Mouse (Mus musculus): Measurements from ENCODE around the gene Tmbim4. TPM values are rescaled to one million over a fixed set of nuclear protein-coding genes. Genes with fewer than 3 reads are reported as not detected.

Gene Tmbim4
- polyA plus RNA-seq, 1 experiment from 2014 or later, result 127 TPM

DNA sequence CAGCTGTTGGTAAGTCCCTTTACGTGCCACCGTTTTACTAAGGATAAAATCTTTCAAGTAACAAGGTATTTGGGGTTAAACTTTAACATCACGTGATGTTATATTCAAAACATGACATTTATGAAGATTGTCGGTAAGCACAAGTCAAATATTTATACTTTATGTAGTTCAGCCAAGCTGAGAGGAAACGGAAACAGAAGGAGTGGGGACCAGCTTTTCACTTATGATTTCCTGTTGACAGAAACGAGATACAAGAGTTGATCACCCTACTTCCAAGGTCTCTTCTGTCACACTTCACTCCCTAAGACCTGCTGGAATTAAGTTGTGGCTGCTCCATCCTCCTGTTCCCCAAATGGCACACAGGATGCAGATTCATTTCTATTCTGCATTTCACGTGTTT is 19.4 kb downstream of the Tmbim4 start:
- ATAC-seq (ENCODE audit: low FRiP score, low TSS enrichment), result no peak
- WGBS, result 83% methylated on average over 7 of the region's 7 CpGs
- no peaks in the 10 kb centered on the region for H3K27me3 ChIP-seq (ENCODE audit: control insufficient read depth, insufficient read depth, low read length)
- H3K4me2 ChIP-seq (replicated peaks; ENCODE audit: low read depth, low read length), result no peak overlapping the region
- H3K36me3 ChIP-seq (ENCODE audit: control insufficient read depth, insufficient read depth, low read length), result peaks cover 23% of the 10 kb centered on the region
- no peaks in the 10 kb centered on the region for H3K9me3 ChIP-seq (ENCODE audit: control insufficient read depth, low read length)
- H3K27ac ChIP-seq (ENCODE audit: low read depth, low read length), result no peak overlapping the region
- H3K4me1 ChIP-seq (ENCODE audit: control insufficient read depth, insufficient read depth, low read length), result no peaks in the 10 kb centered on the region
- no peak overlapping the region for H3K4me3 ChIP-seq (ENCODE audit: low read length)
- no peak overlapping the region for H3K9ac ChIP-seq (ENCODE audit: low read depth, low read length)

DNA sequence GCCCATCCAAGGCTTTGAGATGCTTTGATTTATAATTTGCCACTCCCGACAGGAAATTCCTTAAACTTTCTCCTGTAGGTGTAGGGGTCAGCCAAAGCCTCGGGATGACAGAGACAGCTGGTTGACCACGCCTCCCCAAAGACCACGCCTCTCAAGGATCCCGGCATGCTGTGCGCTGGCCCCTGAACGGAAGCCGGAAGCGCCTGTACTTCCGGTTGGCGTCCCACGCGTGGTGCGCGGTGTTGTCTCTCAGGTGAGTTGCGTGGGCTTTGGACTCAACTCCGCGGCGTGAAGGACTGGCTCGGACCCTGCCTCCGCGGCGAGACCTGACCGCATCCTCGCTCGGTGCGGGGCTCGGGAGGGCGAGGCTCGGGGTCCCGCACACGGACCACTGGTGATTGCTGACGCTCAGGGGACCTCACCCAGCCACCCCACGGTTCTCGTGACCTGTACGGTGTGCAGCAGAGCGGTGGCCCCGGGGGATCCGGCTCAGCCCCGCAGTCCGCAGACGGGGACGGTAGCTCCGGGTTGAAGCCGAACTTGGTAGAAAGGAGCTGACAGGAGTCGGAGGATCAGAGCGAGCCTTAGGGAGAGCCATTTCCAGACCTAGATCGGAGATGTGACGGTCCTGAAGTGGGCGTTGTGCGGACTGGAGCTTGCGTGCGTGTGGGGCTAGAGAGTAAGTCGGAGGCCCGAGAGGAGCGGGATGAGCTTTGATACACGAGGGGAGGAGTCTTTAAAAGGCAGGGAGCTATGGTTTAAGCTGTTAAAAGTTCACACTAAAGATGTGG is 25.7 kb downstream of the Tmbim4 start, which contains the start of gene Llph:
Gene Llph, plus strand, starts transcription at position 200 of the 791 bp plus-strand sequence.
- peak within 1 kb of the TSS; percentile 43; the same call in 1 of the 2 replicates for H3K27ac ChIP-seq (ENCODE audit: low read depth, low read length)
- no peaks in the 10 kb centered on the region for H3K27me3 ChIP-seq (ENCODE audit: control insufficient read depth, insufficient read depth, low read length)
- WGBS, result under 1% methylated on average over 57 of the region's 57 CpGs
- H3K4me1 ChIP-seq (ENCODE audit: control insufficient read depth, insufficient read depth, low read length), result peaks cover 5% of the 10 kb centered on the region
- peaks cover 31% of the 10 kb centered on the region for H3K36me3 ChIP-seq (ENCODE audit: control insufficient read depth, insufficient read depth, low read length)
- H3K4me3 ChIP-seq (ENCODE audit: low read length), result peak within 1 kb of the TSS; percentile 99
- peak within 1 kb of the TSS; percentile 92 for H3K9ac ChIP-seq (ENCODE audit: low read depth, low read length)
- no peaks in the 10 kb centered on the region for H3K9me3 ChIP-seq (ENCODE audit: control insufficient read depth, low read length)
- peak within 1 kb of the TSS; percentile 48 for H3K4me2 ChIP-seq (replicated peaks; ENCODE audit: low read depth, low read length)
- ATAC-seq (ENCODE audit: low FRiP score, low TSS enrichment), result peak; percentile 94

DNA sequence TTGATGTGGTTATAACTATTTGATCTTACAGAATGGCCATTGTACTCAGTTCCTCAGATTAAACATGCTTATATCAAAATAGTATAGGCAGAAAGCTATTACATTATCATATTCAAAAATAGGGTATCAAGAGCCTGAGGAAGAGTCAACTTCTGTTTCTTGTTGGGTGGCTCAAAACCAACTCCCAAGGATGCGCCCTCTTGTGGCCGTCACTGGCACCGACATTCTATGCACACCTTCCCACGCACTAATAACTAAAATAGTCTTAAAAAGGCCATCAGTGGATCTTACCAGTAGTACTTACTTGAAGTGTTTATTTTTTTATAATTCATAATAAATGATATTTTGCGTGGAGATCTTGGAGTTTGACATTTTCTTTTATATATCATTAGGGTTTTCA is 30.3 kb downstream of the Tmbim4 start:
- Histone ChIP-seq H3K4me3 (ENCODE audit: low read length) (no peak overlapping the region), H3K4me2 (replicated peaks; ENCODE audit: low read depth, low read length) (no peak overlapping the region), H3K27ac (ENCODE audit: low read depth, low read length) (no peak overlapping the region), H3K27me3 (ENCODE audit: control insufficient read depth, insufficient read depth, low read length) (no peaks in the 10 kb centered on the region), H3K36me3 (ENCODE audit: control insufficient read depth, insufficient read depth, low read length) (peaks cover 26% of the 10 kb centered on the region), H3K9me3 (ENCODE audit: control insufficient read depth, low read length) (no peaks in the 10 kb centered on the region), H3K4me1 (ENCODE audit: control insufficient read depth, insufficient read depth, low read length) (peaks cover 5% of the 10 kb centered on the region), H3K9ac (ENCODE audit: low read depth, low read length) (no peak overlapping the region)
- no peak for ATAC-seq (ENCODE audit: low FRiP score, low TSS enrichment)
- WGBS, result 36% methylated on average over 5 of the region's 5 CpGs

DNA sequence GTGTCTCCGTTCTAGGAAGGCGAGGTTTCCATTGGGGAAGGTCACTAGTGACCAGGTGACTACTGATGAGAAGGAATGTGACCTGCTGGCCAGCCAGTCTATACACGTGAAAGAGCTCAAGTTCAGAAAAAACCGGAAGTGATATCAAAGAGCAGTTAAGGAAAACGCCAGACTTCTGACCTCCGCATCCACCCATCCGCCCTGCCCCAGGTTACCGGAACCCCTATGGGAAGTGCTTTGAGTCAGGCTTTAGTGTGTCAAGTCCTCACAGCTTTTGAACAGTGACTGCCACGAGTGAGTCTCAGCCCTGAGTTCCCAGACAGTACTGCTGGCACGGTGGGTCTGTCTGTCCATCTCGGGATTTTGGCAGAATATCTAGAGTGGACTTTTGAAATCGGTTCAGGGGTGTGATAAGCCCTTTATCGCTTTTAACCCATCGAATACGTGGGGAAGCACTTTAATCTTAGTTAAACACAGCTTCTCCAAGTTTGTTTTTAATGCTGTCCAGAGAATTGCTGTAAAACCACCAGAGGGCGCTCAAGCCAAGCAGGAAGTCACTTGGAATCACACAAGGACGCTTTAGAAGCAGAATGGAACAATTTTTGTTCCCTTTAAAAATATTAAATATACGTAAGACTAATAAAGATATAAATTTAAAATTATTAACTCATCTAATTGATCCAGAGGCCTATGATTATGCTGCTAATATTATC is 32.4 kb downstream of the Tmbim4 start:
- no peak overlapping the region for H3K4me3 ChIP-seq (ENCODE audit: low read length)
- peaks cover 19% of the 10 kb centered on the region for H3K36me3 ChIP-seq (ENCODE audit: control insufficient read depth, insufficient read depth, low read length)
- peak; percentile 40; the same call in 1 of the 2 replicates for ATAC-seq (ENCODE audit: low FRiP score, low TSS enrichment)
- 30% methylated on average over 18 of the region's 18 CpGs for WGBS
- no peaks in the 10 kb centered on the region for H3K4me1 ChIP-seq (ENCODE audit: control insufficient read depth, insufficient read depth, low read length)
- no peak overlapping the region for H3K27ac ChIP-seq (ENCODE audit: low read depth, low read length)
- H3K9ac ChIP-seq (ENCODE audit: low read depth, low read length), result no peak overlapping the region
- no peak overlapping the region; the same call in 1 of the 2 replicates for H3K4me2 ChIP-seq (replicated peaks; ENCODE audit: low read depth, low read length)
- no peaks in the 10 kb centered on the region for H3K9me3 ChIP-seq (ENCODE audit: control insufficient read depth, low read length)
- no peaks in the 10 kb centered on the region for H3K27me3 ChIP-seq (ENCODE audit: control insufficient read depth, insufficient read depth, low read length)

DNA sequence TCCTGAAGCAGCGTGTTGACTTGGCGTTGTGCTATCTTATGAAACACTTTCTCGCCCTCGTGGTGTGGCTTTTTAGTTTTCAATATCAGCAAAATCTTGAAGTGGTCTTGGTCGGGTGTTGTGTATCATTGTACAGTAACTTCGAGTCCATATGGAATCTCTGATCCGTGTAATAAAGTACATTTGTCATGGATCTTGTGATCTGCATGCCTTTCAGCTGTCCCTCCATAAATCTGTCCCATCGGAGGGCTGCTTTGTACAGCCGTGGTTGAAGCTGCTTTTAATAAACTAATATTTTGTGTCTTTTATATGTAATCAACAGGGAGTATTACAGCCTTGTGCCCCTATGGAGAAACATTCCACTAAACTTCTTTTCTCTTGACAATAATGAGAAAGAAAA is 35.5 kb downstream of the Tmbim4 start:
- no peaks in the 10 kb centered on the region for H3K9me3 ChIP-seq (ENCODE audit: control insufficient read depth, low read length)

DNA sequence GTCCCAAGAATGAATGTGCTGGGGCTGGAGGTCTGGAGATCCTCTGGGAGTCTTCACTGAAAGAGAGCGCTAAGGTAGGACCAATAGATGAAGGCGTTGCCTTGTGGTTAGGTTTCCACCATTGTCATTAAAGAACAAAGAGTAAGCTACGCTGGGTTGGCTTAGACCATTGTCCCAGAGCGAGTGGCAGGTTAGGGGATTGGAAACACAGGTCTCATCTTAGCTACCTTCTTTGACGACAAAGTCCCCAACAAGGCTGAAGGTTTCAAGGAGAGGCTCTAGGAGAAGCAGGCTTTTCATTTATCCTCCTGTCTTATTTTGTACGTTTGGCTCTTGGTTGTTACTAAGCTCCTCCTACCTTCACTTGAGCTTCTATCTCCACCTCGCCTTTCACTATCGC is 36.9 kb downstream of the Tmbim4 start:
- no peaks in the 10 kb centered on the region for H3K4me1 ChIP-seq (ENCODE audit: control insufficient read depth, insufficient read depth, low read length)
- H3K27ac ChIP-seq (ENCODE audit: low read depth, low read length), result no peak overlapping the region
- H3K4me2 ChIP-seq (replicated peaks; ENCODE audit: low read depth, low read length), result no peak overlapping the region
- H3K27me3 ChIP-seq (ENCODE audit: control insufficient read depth, insufficient read depth, low read length), result no peaks in the 10 kb centered on the region
- H3K9ac ChIP-seq (ENCODE audit: low read depth, low read length), result no peak overlapping the region
- no peaks in the 10 kb centered on the region for H3K9me3 ChIP-seq (ENCODE audit: control insufficient read depth, low read length)
- no peaks in the 10 kb centered on the region; the same call in 1 of the 2 replicates for H3K36me3 ChIP-seq (ENCODE audit: control insufficient read depth, insufficient read depth, low read length)
- H3K4me3 ChIP-seq (ENCODE audit: low read length), result no peak overlapping the region
- no peak for ATAC-seq (ENCODE audit: low FRiP score, low TSS enrichment)
- WGBS, result 91% methylated on average over 8 of the region's 8 CpGs

More for the DNA sequence above, 35.5 kb downstream of the Tmbim4 start:
- H3K4me1 ChIP-seq (ENCODE audit: control insufficient read depth, insufficient read depth, low read length), result no peaks in the 10 kb centered on the region
- no peak for ATAC-seq (ENCODE audit: low FRiP score, low TSS enrichment)
- H3K9ac ChIP-seq (ENCODE audit: low read depth, low read length), result no peak overlapping the region
- 62% methylated on average over 9 of the region's 9 CpGs for WGBS
- no peak overlapping the region for H3K4me2 ChIP-seq (replicated peaks; ENCODE audit: low read depth, low read length)
- H3K27ac ChIP-seq (ENCODE audit: low read depth, low read length), result no peak overlapping the region
- H3K4me3 ChIP-seq (ENCODE audit: low read length), result no peak overlapping the region
- H3K27me3 ChIP-seq (ENCODE audit: control insufficient read depth, insufficient read depth, low read length), result no peaks in the 10 kb centered on the region
- H3K36me3 ChIP-seq (ENCODE audit: control insufficient read depth, insufficient read depth, low read length), result no peaks in the 10 kb centered on the region; the same call in 1 of the 2 replicates

DNA sequence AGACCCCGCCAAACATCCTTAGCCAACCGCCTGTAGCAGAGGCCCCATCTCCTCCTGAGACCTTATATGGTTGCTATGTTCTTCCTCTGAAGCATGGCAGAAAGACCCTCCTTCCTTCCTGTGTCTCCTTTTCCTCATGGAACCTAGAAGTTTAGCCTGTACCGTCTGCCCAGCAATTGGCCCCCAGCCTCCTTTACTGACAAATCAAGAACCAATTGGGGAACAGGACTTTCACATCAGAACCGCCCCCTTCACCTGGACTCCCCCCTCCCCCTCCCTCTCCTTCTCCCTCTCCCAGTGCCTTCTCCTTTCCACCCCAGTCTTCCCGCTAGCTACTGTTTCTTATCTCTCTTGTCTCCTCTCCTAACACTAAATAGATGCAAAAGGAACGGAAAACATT is 38.1 kb downstream of the Tmbim4 start:
- H3K4me2 ChIP-seq (replicated peaks; ENCODE audit: low read depth, low read length), result no peak overlapping the region
- no peaks in the 10 kb centered on the region for H3K27me3 ChIP-seq (ENCODE audit: control insufficient read depth, insufficient read depth, low read length)
- H3K9me3 ChIP-seq (ENCODE audit: control insufficient read depth, low read length), result no peaks in the 10 kb centered on the region
- ATAC-seq (ENCODE audit: low FRiP score, low TSS enrichment), result no peak
- no peaks in the 10 kb centered on the region for H3K4me1 ChIP-seq (ENCODE audit: control insufficient read depth, insufficient read depth, low read length)
- no peak overlapping the region for H3K9ac ChIP-seq (ENCODE audit: low read depth, low read length)
- WGBS, result 65% methylated on average over 6 of the region's 6 CpGs
- no peak overlapping the region for H3K4me3 ChIP-seq (ENCODE audit: low read length)
- no peak overlapping the region for H3K27ac ChIP-seq (ENCODE audit: low read depth, low read length)
- no peaks in the 10 kb centered on the region for H3K36me3 ChIP-seq (ENCODE audit: control insufficient read depth, insufficient read depth, low read length)

DNA sequence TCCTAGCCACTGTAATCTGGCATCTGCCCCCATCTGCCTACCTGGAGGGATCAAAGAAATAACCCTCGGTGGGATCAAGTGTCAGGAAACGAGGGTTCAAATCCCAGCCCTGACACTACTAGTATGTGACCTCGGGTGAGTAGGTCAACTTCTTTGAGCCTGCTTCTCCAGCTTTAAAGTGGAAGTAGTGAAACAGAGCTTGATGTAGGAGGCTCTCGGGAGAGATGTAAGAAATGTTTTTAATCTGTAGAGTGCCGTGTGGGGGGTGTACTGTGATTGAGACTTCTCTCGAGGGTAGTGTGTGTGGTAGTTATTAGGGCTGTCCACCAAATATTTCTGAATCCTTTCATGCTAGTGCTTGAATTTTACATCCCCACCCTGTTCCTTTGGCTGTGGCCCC is 41.0 kb downstream of the Tmbim4 start:
- no peaks in the 10 kb centered on the region for H3K27me3 ChIP-seq (ENCODE audit: control insufficient read depth, insufficient read depth, low read length)
- H3K4me2 ChIP-seq (replicated peaks; ENCODE audit: low read depth, low read length), result no peak overlapping the region
- no peaks in the 10 kb centered on the region for H3K36me3 ChIP-seq (ENCODE audit: control insufficient read depth, insufficient read depth, low read length)
- H3K4me3 ChIP-seq (ENCODE audit: low read length), result no peak overlapping the region
- H3K9ac ChIP-seq (ENCODE audit: low read depth, low read length), result no peak overlapping the region
- H3K4me1 ChIP-seq (ENCODE audit: control insufficient read depth, insufficient read depth, low read length), result peaks cover 4% of the 10 kb centered on the region; the same call in 1 of the 2 replicates
- no peak for ATAC-seq (ENCODE audit: low FRiP score, low TSS enrichment)
- no peaks in the 10 kb centered on the region for H3K9me3 ChIP-seq (ENCODE audit: control insufficient read depth, low read length)
- WGBS, result 27% methylated on average over 6 of the region's 6 CpGs
- no peak overlapping the region for H3K27ac ChIP-seq (ENCODE audit: low read depth, low read length)

DNA sequence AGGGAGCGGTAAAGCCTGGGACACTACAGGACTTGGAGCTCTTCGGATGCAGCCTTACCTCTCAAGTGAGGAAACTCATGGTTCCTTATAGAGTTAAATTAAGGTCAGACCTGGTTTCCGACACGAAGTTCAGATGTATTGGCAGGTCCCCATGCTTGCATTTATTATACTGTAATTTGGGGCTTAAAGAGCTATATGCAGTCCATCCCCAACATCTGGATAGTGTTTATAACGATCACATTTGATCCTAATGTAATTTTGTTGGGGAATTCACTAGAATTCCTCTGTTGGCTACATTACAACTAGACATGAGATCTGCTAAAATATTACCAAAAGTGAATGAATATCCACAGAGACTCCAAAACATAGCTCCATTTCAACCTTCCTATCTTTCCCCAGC is 44.3 kb downstream of the Tmbim4 start:
- no peaks in the 10 kb centered on the region for H3K27me3 ChIP-seq (ENCODE audit: control insufficient read depth, insufficient read depth, low read length)
- H3K27ac ChIP-seq (ENCODE audit: low read depth, low read length), result no peak overlapping the region
- H3K4me2 ChIP-seq (replicated peaks; ENCODE audit: low read depth, low read length), result peak overlapping the region; percentile 4; the same call in 1 of the 2 replicates
- ATAC-seq (ENCODE audit: low FRiP score, low TSS enrichment), result no peak
- H3K36me3 ChIP-seq (ENCODE audit: control insufficient read depth, insufficient read depth, low read length), result no peaks in the 10 kb centered on the region
- H3K9me3 ChIP-seq (ENCODE audit: control insufficient read depth, low read length), result no peaks in the 10 kb centered on the region
- H3K4me1 ChIP-seq (ENCODE audit: control insufficient read depth, insufficient read depth, low read length), result peaks cover 7% of the 10 kb centered on the region; the same call in 1 of the 2 replicates
- no peak overlapping the region for H3K9ac ChIP-seq (ENCODE audit: low read depth, low read length)
- no peak overlapping the region for H3K4me3 ChIP-seq (ENCODE audit: low read length)
- 82% methylated on average over 5 of the region's 5 CpGs for WGBS

Measured in kidney, embryonic 14.5 days (tissue).